Mouse (Mus musculus) ES-Bruce4 (cell line): ENCODE results near the gene Spata17.

Experiments used
- CTCF ChIP-seq: IDR thresholded peaks from one replicate; pipeline ENCODE4 v1.8.1; 2011; ENCODE audit warnings: low read depth, low read length
- EP300 ChIP-seq: IDR thresholded peaks from 2 replicates; pipeline ENCODE4 v1.6.1; 2011; ENCODE audit warnings: low read depth, low read length; ENCODE audit not compliant: insufficient read depth
- POLR2A ChIP-seq: IDR thresholded peaks from one replicate; pipeline ENCODE4 v1.8.1; 2011; ENCODE audit warnings: low read length; ENCODE audit not compliant: insufficient read depth

- TF ChIP-seq CTCF (no peak), POLR2A (no peak), EP300 (no peak)
These were observed 39.3 kb downstream of the Spata17 start for GRCm38 (mm10) chr1:187175991-187176390.
